Mouse (Mus musculus): ENCODE measurements around the gene Eloa. TPM values are rescaled to one million over a fixed set of nuclear protein-coding genes. Genes with fewer than 3 reads are reported as not detected.
A peak's percentile ranks its signal among the peaks of the same experiment; 100 is the strongest.

The Eloa gene
- polyA plus RNA-seq, 1 experiment from 2014 or later, result 35.0 TPM

- peak; percentile 65 for ATAC-seq (ENCODE audit: low FRiP score, low read depth)
- Histone ChIP-seq H3K9ac (peak overlapping the region; percentile 93), H3K4me3 (peak overlapping the region; percentile 100), H3K27ac (no peak overlapping the region), H3K9me3 (no peaks in the 10 kb centered on the region), H3K4me1 (peaks cover 22% of the 10 kb centered on the region), H3K36me3 (peaks cover 69% of the 10 kb centered on the region), H3K27me3 (replicated peaks) (no peaks in the 10 kb centered on the region), H3K4me2 (replicated peaks) (peak overlapping the region; percentile 99)
- WGBS, result under 1% methylated on average over 35 of the region's 35 CpGs
Measured at GRCm38 (mm10) chr4:135971805-135972555, 49.6 kb downstream of the Eloa start.

DNA sequence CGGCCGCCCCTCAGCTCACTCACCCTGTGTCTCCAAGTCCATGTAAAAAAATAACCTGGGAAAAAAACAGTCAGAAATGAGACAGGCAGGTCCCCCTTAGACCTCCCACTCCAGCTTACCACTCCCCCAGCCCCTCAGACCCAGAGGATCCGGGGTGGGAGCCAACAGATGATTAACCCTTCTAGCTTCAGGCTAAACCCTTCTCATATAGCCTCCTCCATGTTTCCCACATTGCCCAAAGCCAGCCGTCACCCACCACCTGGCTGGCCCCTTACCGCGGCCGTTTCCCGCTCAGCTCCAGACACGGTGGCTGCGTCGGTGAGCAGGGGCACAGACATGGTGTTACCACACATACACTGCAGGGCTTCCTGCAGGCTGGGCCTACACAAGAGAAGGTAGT, 51.0 kb downstream of the Eloa start:
- Histone ChIP-seq H3K4me2 (replicated peaks) (peak overlapping the region; percentile 99), H3K4me3 (no peak overlapping the region), H3K4me1 (peaks cover 22% of the 10 kb centered on the region), H3K9ac (no peak overlapping the region), H3K27ac (no peak overlapping the region), H3K9me3 (no peaks in the 10 kb centered on the region), H3K36me3 (peaks cover 67% of the 10 kb centered on the region), H3K27me3 (replicated peaks) (no peaks in the 10 kb centered on the region)
- 94% methylated on average over 11 of the region's 11 CpGs for WGBS
- no peak for ATAC-seq (ENCODE audit: low FRiP score, low read depth)

GRCm38 (mm10) chr4:135969070-135969750, 52.4 kb downstream of the Eloa start:
- Histone ChIP-seq H3K9me3 (no peaks in the 10 kb centered on the region), H3K27me3 (replicated peaks) (no peaks in the 10 kb centered on the region), H3K9ac (no peak overlapping the region), H3K36me3 (peaks cover 55% of the 10 kb centered on the region), H3K4me2 (replicated peaks) (no peak overlapping the region), H3K27ac (no peak overlapping the region), H3K4me3 (no peak overlapping the region), H3K4me1 (peaks cover 27% of the 10 kb centered on the region)
- WGBS, result 95% methylated on average over 13 of the region's 13 CpGs
- ATAC-seq (ENCODE audit: low FRiP score, low read depth), result no peak

DNA sequence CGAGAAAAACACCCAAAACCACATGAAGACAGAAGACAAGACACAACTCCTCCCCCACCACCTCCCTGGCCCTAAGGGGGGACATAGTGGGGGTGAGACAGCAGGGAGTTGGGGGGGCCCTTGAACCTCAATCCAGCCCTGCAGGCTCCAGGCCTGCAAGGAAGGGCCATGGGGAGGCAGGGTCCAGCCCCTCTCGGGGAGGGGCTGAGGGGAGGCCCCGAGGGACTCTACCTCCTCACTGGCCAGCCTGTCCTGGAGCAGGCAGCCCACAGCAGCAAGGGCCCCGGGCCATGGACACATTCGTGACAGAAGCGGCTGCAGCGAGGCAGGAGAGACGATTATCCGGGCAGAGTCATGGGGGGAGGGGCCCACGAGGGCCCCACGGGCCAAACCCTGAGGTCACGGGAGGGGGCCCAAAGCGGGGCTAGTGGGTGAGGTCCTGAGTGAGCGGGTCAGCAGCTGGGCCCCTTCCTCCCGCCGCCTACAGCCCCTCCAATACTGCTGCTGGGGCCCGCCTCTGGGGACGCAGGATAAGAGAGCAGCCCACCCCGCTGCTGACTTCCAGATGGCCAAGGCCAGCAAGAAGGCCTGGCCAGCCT, 53.2 kb downstream of the Eloa start:
- no peaks in the 10 kb centered on the region for H3K9me3 ChIP-seq
- H3K4me3 ChIP-seq, result no peak overlapping the region
- no peaks in the 10 kb centered on the region for H3K27me3 ChIP-seq (replicated peaks)
- H3K4me1 ChIP-seq, result peaks cover 31% of the 10 kb centered on the region
- no peak overlapping the region for H3K4me2 ChIP-seq (replicated peaks)
- H3K27ac ChIP-seq, result no peak overlapping the region
- H3K9ac ChIP-seq, result no peak overlapping the region
- peaks cover 53% of the 10 kb centered on the region for H3K36me3 ChIP-seq
- WGBS, result 73% methylated on average over 19 of the region's 19 CpGs
- no peak for ATAC-seq (ENCODE audit: low FRiP score, low read depth)

GRCm38 (mm10) chr4:135967086-135967760, 54.3 kb downstream of the Eloa start:
- peaks cover 53% of the 10 kb centered on the region for H3K36me3 ChIP-seq

DNA sequence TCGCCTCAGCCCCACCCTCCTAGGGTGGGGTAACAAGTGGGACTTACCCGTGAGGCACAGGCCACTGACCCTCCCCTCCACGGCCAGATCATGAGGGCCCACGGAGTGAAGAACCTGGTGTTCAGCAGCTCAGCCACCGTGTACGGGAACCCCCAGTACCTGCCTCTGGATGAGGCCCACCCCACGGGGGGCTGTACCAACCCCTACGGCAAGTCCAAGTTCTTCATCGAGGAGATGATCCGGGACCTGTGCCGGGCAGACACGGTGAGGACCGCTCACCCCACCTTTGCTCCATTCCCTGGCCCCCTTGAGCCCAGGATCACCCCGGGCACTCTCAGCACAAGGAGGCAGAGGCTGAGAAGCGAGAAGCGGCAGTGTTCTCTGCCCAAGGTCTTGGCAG, 55.3 kb downstream of the Eloa start:
- Histone ChIP-seq H3K4me1 (peaks cover 24% of the 10 kb centered on the region), H3K9ac (no peak overlapping the region), H3K4me3 (no peak overlapping the region), H3K27me3 (replicated peaks) (no peaks in the 10 kb centered on the region), H3K27ac (no peak overlapping the region), H3K4me2 (replicated peaks) (no peak overlapping the region), H3K36me3 (peaks cover 53% of the 10 kb centered on the region), H3K9me3 (no peaks in the 10 kb centered on the region)
- 93% methylated on average over 16 of the region's 16 CpGs for WGBS
- no peak for ATAC-seq (ENCODE audit: low FRiP score, low read depth)

More at GRCm38 (mm10) chr4:135967086-135967760, 54.3 kb downstream of the Eloa start:
- Histone ChIP-seq H3K9ac (no peak overlapping the region), H3K4me3 (no peak overlapping the region), H3K27ac (no peak overlapping the region), H3K4me1 (peaks cover 33% of the 10 kb centered on the region), H3K9me3 (no peaks in the 10 kb centered on the region), H3K4me2 (replicated peaks) (no peak overlapping the region), H3K27me3 (replicated peaks) (no peaks in the 10 kb centered on the region)
- no peak for ATAC-seq (ENCODE audit: low FRiP score, low read depth)
- WGBS, result 89% methylated on average over 18 of the region's 18 CpGs

- ATAC-seq (ENCODE audit: low FRiP score, low read depth), result no peak
- H3K9ac ChIP-seq, result no peak overlapping the region
Measured at GRCm38 (mm10) chr4:135965113-135965512, 56.5 kb downstream of the Eloa start.

GRCm38 (mm10) chr4:135964426-135964825, 57.1 kb downstream of the Eloa start:
- ATAC-seq (ENCODE audit: low FRiP score, low read depth), result no peak
- WGBS, result 6% methylated on average over 12 of the region's 12 CpGs

More at GRCm38 (mm10) chr4:135965113-135965512, 56.5 kb downstream of the Eloa start:
- 87% methylated on average over 9 of the region's 9 CpGs for WGBS
- H3K27ac ChIP-seq, result no peak overlapping the region
- H3K4me1 ChIP-seq, result peaks cover 15% of the 10 kb centered on the region
- no peaks in the 10 kb centered on the region for H3K27me3 ChIP-seq (replicated peaks)
- H3K4me3 ChIP-seq, result no peak overlapping the region
- no peak overlapping the region for H3K4me2 ChIP-seq (replicated peaks)
- no peaks in the 10 kb centered on the region for H3K9me3 ChIP-seq
- H3K36me3 ChIP-seq, result peaks cover 48% of the 10 kb centered on the region

GRCm38 (mm10) chr4:135963457-135964193, 57.9 kb downstream of the Eloa start, which contains the start of gene Gale:
Gene Gale, plus strand, starts transcription at chr4:135963727.
- Histone ChIP-seq H3K9me3 (no peaks in the 10 kb centered on the region), H3K27me3 (replicated peaks) (no peaks in the 10 kb centered on the region), H3K4me3 (peak within 1 kb of the TSS; percentile 66), H3K27ac (peak within 1 kb of the TSS; percentile 57; the same call in 1 of the 2 replicates), H3K9ac (peak within 1 kb of the TSS; percentile 82), H3K36me3 (peaks cover 47% of the 10 kb centered on the region), H3K4me2 (replicated peaks) (peak within 1 kb of the TSS; percentile 78), H3K4me1 (peaks cover 15% of the 10 kb centered on the region)
- under 1% methylated on average over 56 of the region's 56 CpGs for WGBS
- ATAC-seq (ENCODE audit: low FRiP score, low read depth), result peak; percentile 94

More at GRCm38 (mm10) chr4:135964426-135964825, 57.1 kb downstream of the Eloa start:
- H3K4me1 ChIP-seq, result peaks cover 15% of the 10 kb centered on the region
- H3K27me3 ChIP-seq (replicated peaks), result no peaks in the 10 kb centered on the region
- no peak overlapping the region for H3K27ac ChIP-seq
- H3K36me3 ChIP-seq, result peaks cover 47% of the 10 kb centered on the region
- peak overlapping the region; percentile 66 for H3K4me3 ChIP-seq
- H3K4me2 ChIP-seq (replicated peaks), result peak overlapping the region; percentile 78
- no peaks in the 10 kb centered on the region for H3K9me3 ChIP-seq
- H3K9ac ChIP-seq, result peak overlapping the region; percentile 82

DNA sequence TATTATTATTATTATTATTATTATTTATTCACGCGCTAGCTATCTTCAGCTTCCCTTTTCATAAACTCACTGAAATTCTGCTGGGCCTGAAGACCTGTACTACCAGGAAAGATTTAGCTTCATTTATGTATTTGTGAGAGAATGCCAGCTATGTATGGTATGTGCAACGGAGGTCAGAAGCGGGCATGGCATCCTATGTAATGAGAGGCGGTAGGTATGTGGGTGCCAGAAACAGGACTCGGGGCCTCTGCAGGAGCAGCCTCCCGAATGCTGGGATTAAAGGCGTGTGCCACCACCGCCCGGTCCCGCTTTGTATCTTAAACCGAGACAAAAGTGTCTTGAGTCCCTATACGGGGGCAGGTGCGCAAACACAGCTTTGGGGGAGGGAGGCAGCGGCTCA, 58.6 kb downstream of the Eloa start:
- no peak for ATAC-seq (ENCODE audit: low FRiP score, low read depth)
- H3K4me2 ChIP-seq (replicated peaks), result peak overlapping the region; percentile 78
- peak overlapping the region; percentile 82 for H3K9ac ChIP-seq
- 7% methylated on average over 15 of the region's 15 CpGs for WGBS
- peak overlapping the region; percentile 57; the same call in 1 of the 2 replicates for H3K27ac ChIP-seq
- no peaks in the 10 kb centered on the region for H3K27me3 ChIP-seq (replicated peaks)
- H3K36me3 ChIP-seq, result peaks cover 42% of the 10 kb centered on the region
- no peaks in the 10 kb centered on the region for H3K9me3 ChIP-seq
- H3K4me1 ChIP-seq, result peaks cover 15% of the 10 kb centered on the region
- peak overlapping the region; percentile 66 for H3K4me3 ChIP-seq

DNA sequence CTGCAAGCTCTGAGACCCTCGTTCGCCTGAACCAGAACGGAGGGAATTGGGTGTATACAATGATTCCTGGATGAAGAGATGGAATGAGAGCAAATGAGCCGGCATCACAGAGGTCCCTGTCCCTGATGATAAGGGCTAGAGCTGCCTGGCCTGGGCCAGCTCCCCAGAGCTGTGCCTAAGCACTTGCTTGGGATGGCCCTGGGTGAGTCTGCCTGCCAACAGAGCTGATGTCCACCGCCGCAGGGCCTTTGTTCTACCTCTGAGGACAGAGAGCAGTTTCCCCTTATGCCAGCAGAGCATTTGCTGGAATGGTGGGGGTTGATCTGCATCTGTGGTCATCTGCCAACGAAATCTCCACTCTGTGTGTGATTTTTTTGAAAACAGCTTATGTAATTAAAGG, 59.4 kb downstream of the Eloa start:
- Histone ChIP-seq H3K9me3 (no peaks in the 10 kb centered on the region), H3K27me3 (replicated peaks) (no peaks in the 10 kb centered on the region), H3K36me3 (peaks cover 34% of the 10 kb centered on the region), H3K4me2 (replicated peaks) (no peak overlapping the region; the same call in 1 of the 2 replicates), H3K4me3 (no peak overlapping the region), H3K9ac (no peak overlapping the region), H3K4me1 (peaks cover 15% of the 10 kb centered on the region), H3K27ac (no peak overlapping the region)
- no peak for ATAC-seq (ENCODE audit: low FRiP score, low read depth)
- WGBS, result 91% methylated on average over 7 of the region's 7 CpGs
